Mouse (Mus musculus): ENCODE results near the gene AC153137.1. TPM values are rescaled to one million over a fixed set of nuclear protein-coding genes. Genes with fewer than 3 reads are reported as not detected.

AC153137.1 gene
- polyA plus RNA-seq, 1 experiment, result not detected

GRCm38 (mm10) chr1:30930823-30931222 lies 46.9 kb downstream of the AC153137.1 start:
- Histone ChIP-seq H3K4me1 (ENCODE audit: control insufficient read depth, insufficient read depth, low read length) (no peaks in the 10 kb centered on the region), H3K4me3 (ENCODE audit: insufficient read depth, low read depth, low read length) (no peak overlapping the region), H3K27ac (ENCODE audit: insufficient read depth, low read depth, low read length) (no peak overlapping the region)
- 70% methylated on average over 2 of the region's 2 CpGs for WGBS
- TF ChIP-seq POLR2A (IDR thresholded peaks at IDR 0.05; ENCODE audit: insufficient read depth, low read depth, low read length) (no peak), CTCF (IDR thresholded peaks at IDR 0.05; ENCODE audit: insufficient read depth, low read depth, low read length) (no peak)

- TF ChIP-seq CTCF (IDR thresholded peaks at IDR 0.05; ENCODE audit: insufficient read depth, low read depth, low read length), result no peak
- TF ChIP-seq POLR2A (IDR thresholded peaks at IDR 0.05; ENCODE audit: insufficient read depth, low read depth, low read length), result no peak
- Histone ChIP-seq H3K4me1 (ENCODE audit: control insufficient read depth, insufficient read depth, low read length) (no peaks in the 10 kb centered on the region), H3K27ac (ENCODE audit: insufficient read depth, low read depth, low read length) (no peak overlapping the region), H3K4me3 (ENCODE audit: insufficient read depth, low read depth, low read length) (no peak overlapping the region)
- WGBS, result 69% methylated on average over 2 of the region's 2 CpGs
These were observed 47.6 kb downstream of the AC153137.1 start for GRCm38 (mm10) chr1:30930194-30930593.

Other genes starting within 250 kb of the AC153137.1 start
- 60.4 and 66.7 TPM in 2 replicates for gene Phf3, start 104.0 kb downstream of the AC153137.1 start, polyA plus RNA-seq (2012; ENCODE audit: insufficient read depth, insufficient read length, low replicate concordance, missing spikeins)
- not detected in 2 replicates for gene Lgsn, start 198.4 kb upstream of the AC153137.1 start, polyA plus RNA-seq (2012; ENCODE audit: insufficient read depth, insufficient read length, low replicate concordance, missing spikeins)
- gene 4931428L18Rik, start 244.7 kb upstream of the AC153137.1 start, polyA plus RNA-seq (2012; ENCODE audit: insufficient read depth, insufficient read length, low replicate concordance, missing spikeins), result not detected in 2 replicates
- gene Pih1d3, start 244.9 kb upstream of the AC153137.1 start, polyA plus RNA-seq (2012; ENCODE audit: insufficient read depth, insufficient read length, low replicate concordance, missing spikeins), result not detected in 2 replicates